Mouse (Mus musculus): ENCODE results near the gene Tcp11l1.

Gene Tcp11l1

DNA sequence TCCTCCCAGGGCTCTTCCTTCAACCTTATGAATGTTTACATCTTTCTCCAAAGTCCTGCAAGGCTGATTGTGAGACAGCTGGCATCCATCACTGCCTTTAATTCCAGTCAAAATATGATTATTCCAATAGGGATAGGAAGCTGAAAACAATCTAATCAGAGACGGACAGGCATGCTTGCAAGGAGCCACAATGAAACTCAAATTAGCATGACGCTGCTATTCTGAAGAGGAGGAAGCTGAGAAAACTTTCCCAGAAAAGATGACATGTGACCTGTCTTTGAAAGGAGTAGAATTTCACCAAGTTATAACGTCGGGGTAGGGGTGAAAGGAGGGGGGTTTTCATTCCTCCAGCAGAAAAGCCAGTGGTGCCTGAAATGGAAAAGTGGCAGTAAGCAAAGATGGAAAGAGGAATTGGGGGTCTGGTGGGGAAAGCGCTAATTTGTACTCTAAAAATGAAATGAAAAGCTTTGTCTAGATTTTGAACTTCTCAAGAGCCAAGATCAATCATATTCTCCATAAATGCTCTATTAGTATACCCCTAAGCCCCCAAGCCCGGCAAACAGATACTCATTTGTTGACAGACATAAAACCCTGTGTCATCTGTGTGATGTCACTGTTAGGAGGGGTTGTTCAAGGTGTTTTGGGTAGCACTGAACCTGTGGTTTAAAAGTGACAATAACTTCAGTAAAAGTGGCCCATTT lies 1.1 kb downstream of the Tcp11l1 start:
- peak in 1 of 2 experiments; percentile 25 for DNase-seq

DNA sequence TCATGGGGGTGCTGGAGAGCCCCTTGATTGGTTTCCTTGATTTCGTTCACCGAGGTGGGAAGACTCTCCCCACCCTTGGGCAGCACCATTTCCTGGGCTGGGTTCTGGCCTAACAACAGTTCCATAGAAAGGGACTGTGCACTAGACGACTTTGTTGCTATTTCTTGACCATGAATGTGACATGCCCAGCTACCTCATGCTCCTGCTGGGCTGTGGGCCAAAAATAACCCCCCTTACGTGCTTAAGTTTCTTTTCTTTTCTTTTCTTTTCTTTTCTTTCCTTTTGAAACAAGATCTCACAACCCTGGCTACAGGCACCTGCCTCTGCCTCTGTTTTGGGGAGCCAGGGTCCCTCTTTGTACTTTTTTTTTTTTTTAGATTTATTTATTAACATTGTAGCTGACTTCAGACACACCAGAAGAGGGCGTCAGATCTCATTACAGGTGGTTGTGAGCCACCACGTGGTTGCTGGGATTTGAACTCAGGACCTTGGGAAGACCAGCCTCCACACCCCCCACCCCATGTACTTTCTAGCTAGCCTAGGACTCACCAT lies 2.1 kb downstream of the Tcp11l1 start:
- DNase-seq, result no peak

DNA sequence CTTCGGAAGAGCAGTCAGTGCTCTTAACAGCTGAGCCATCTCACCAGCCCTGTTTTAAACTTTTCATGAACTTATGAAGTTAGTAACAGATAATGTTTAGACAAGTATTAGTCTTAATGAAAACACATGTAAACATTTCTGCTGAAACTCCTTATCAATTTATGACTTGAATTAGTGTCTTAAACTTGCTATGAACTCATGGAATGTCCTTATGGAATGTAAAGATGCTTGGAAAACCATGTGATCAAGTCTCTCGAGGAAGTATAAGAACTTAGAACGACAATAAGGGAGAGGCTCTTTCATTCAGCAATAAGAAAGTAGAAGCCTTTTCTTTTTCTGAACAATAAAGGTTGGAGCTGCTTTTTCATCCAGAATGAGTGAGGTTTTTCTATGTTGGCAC lies 7.6 kb downstream of the Tcp11l1 start:
- DNase-seq, result no peak

DNA sequence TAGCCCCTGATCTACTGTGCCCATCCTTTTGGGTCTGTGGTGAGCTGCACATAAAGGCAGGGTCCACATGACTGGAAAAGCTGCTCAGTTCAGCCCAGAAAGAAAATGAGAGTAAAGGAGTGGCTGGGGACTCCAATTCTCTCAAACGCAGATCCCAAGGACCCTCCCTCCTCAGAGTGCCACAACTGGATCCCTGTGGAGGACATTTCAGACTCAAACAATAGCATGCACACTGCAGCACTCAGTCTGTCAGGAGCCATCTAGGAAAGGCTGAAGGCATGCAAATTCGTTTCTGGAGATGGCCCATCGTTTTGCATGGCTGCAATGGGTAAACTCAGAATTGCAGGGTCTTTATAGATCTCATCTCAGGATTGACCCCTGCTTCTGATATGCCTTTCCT lies 8.8 kb downstream of the Tcp11l1 start:
- DNase-seq, result no peak

DNA sequence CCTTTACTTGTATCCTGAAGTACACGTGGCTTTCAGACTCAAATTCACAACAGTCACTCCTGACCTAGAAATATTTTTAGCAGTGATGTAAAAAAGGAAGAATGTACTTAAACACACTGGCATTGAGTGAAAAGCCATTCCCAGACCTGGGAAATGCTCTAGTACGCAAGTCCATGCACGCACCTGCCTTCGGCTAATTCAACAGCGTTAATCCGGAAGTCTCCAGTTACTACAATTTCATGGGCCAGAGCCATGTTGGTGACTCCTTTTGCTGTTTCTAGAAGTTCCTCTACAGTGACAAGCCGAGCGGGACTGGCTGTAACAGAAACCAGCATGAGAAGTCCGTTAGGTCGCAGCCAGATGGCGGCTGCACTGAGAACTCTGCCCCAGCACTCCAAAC lies 12.3 kb downstream of the Tcp11l1 start:
- DNase-seq, result no peak

DNA sequence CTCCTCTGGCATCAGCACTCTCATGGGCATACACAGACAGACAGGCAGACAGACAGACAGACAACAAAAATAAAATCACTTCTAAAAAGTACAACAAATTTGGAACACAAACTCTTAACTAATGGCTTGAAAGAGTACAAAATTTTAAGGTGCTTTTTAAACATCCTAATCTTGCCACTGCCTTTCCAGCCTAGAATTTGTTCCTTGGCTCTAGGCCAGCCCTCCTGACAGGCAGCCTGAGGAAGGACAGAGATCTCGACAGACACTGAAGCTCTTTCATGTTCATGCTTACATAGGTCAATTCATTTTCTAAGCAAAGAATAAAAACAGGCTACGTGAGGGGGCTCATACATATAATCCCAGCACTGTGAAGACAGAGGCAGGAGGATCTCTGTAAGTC lies 19.4 kb downstream of the Tcp11l1 start:
- DNase-seq, result peak in 1 of 2 experiments; percentile 42

DNA sequence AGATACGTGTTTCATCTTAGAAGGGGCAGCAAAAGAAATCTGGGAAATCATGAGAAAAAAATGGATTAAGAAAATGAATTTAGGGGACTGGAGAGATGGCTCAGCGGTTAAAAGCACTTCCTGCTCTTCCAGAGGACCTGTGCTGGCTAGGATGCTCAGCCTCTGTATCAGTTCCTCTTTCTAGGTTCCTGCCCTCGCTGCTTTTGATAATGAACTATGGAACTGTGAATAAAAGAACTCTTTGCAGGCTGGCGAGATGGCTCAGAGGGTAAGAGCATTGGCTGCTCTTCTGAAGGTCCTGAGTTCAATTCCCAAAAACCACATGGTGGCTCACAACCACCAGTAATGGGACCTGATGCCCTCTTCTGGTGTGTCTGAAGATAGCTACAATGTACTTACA lies 21.2 kb downstream of the Tcp11l1 start:
- DNase-seq, result no peak

DNA sequence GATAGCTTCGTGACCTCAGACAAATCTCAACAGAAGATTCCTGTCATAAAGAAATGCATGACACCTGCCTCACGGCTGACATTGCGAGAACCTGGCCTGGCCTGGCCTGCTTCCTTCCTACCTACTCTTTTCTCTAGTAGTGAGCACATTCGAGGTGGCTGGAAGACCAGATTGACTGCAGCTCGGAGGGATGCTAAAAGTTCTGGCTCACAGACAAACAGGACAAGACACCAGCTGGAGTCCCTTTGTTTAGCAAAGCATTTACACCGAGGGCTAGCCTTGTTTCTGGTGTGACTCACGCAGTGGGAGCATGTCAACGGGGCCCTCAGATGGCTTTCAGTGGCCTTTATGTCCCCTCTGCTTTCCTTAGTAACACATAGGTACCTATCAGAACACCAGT lies 23.2 kb downstream of the Tcp11l1 start:
- DNase-seq, result peak; percentile 16 to 23

DNA sequence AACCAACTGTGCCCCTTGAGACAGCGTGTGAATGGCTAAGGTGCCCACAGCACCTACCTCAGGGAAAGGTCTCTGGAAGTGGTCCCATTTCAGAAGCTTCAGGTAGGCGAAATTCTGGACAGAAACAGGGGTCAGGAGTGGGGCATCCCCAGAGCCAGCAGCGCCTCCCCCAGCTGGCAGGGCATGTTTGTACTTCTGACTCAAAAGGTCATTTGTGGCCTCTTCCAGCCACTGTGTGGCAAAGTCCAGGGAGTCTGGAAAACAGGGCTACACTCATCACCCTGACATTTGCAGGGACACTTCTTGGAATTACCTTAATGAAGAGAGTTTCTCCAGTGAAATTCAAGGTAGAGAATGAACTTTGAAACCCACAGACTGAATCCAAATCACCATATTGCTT lies 23.6 kb downstream of the Tcp11l1 start:
- DNase-seq, result no peak

DNA sequence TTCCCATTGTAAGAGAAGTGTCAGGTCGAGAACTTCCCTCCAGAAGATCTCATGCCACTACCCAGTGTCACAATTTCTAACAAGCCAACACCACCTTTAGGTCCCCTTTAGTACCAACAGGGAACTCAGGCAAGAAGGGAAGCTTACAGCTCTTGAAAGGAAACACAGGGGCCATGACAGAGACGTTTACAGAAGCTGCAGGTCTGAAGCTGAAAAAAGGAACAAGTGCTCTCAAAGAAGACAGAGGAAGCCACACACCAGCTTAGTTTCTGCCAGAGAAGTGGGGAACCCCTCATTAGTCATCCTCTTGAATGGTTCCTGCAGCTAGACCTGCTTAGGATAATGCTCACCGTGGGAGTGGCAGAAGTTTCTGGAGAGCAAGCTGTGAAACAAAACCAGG lies 24.7 kb downstream of the Tcp11l1 start:
- no peak for DNase-seq

DNA sequence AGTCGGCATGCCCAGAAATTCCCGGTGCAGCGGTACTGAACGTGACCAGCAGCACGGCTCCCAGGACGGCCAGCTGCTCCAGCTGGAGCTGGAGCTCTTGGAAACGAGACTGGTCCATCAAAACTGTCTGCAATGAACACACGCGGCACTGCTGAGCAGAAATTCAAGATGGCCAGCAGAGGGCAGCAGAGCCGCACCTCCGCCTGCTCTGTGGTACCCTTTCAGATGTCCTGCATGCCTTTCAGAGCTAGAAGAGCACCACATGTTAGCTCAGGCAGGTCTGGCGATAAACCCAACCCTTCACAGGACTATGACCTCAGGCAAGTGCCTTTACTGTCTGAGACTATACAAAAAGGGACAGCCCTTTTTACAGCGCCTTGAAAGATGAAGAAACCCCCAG lies 26.6 kb downstream of the Tcp11l1 start:
- DNase-seq, result peak; percentile 90 to 91

DNA sequence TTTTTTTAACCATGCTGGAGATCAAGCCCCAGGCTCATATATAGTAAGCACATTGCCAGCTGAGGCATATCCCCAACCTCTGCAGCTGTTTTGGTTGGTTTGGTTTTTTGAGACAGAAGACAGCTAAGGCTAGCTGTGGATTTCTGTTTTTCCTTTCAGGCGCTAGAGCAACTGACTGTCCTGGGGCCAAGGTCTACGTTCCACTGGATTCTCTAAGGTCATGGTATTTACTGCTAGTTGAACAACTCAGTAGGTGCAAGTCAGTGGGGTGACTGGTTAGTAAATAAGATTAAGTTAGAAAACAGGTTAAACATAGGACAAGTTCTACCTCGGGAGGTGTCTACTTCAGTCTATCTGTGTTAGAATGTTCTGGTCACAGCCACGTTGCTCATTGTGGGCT lies 27.2 kb downstream of the Tcp11l1 start:
- no peak for DNase-seq

DNA sequence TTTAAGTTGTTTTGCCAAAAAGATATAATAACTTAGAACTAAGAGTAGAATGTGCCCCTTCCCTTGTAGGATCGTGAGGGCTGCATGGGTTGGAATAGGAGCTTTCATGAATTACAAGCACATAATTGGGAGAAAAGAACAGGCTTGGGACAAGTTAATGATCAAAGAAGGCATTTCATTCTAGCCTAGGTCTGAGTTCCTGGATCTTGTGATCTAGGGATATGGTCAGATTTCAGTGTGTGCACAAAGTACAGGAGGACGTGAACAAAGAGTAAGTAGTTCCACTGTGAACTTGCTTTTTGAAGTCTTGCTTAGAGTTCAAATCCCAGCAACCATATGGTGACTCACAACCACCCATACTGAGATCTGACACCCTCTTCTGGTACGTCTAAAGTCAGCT lies 34.6 kb downstream of the Tcp11l1 start:
- no peak for DNase-seq

DNA sequence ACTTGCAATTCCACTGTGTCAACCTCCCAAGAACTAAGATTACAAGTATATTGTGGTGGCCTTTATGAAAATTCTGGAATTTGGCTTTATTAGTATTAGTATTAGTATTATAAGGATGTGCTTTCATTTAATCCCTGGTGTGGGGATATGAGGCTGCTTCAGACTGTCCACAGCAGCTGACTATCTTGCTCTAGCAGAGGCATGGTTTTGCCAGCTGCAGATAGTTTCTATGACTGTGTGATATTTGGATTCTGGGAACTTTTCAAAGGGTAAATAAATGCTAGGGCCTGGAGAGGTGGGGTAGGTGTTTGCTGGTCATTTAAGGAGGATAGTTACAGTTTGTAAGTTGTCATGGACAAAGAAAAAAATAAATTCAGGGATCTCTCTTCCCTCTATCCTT lies 40.2 kb downstream of the Tcp11l1 start:
- DNase-seq, result no peak

DNA sequence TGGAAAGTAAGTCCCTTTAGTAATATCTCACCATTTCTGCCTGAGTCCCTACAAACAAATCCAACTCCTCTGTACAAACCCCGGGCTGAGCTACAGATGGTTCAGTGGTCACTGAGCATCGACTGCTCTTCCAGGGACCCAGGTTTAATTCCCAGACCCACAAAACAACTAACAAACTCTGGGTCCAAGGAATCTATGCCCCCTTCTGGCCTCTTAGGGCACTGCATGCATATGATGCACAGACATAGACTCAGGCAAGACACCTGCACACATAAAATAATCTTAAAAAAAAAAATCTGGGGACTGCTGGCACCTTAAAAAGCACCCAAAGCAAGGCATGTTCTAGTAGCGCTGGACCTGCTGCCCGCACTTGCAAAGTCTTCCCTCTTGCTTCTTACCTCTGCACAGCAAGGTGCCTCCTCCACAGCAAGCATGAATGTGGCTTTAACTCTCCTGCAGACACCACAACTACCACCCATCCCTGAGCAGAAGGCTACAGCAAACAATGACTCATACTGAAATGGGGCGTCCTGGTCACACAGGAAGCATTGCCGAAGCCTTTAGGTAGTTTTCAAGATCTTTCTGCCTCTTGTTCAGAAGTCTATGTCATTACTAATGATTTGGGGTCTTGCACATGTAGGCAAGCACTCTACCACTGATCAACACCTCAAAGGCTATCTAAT lies 42.7 kb downstream of the Tcp11l1 start:
- DNase-seq, result no peak

DNA sequence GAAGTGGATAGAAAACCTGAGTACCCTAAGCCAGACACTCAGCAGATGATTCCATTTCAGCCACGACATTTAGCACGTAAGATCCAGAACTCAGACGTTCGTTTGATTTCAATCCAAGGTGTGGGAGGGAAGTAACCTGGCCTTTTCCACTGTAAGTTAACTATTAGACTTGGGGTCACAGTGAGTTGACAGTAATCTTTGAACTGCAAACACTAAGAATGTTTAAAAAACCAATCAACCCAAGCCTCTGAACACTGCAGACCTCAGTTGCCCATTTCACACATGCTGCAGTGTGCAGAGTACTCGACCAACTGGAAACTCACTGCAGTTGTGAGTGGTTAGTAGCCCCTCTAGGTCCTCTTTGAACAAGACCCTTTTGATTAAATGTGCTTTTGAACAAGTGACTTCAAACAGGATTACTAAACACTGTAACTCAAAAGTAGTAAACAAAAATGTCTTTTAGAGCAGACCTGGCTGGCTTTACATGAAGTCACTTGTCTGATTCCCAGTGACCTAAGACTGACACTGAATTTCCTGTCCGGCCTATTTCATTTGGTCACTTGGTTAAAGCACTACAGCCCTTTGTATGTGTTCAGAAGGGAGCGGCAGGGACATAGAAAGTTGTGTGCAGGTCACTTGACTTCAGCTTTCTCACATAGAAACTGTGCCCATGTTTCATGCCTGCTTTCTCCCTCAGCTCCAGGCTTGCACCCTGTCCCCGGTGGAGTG lies 48.4 kb downstream of the Tcp11l1 start:
- no peak for DNase-seq

DNA sequence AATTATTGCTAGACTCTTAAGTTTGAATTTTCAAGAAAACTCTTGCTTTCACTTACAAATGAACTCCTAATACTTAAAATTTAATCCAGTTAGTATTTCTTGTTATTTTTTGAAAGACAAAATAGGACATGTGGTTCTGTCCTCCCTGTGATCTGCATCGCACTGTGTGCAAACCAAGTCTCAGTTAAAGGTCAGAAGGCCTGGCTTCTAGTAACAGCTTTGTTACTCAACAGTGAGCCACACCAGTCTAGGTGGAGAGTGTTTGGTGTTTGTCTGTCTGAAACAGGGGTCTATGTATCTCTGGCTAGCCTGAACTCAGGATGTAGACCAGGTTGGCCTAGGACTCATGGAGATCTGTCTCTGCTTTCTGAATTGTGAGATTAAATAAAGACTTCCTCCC lies 53.3 kb downstream of the Tcp11l1 start:
- no peak for DNase-seq

DNA sequence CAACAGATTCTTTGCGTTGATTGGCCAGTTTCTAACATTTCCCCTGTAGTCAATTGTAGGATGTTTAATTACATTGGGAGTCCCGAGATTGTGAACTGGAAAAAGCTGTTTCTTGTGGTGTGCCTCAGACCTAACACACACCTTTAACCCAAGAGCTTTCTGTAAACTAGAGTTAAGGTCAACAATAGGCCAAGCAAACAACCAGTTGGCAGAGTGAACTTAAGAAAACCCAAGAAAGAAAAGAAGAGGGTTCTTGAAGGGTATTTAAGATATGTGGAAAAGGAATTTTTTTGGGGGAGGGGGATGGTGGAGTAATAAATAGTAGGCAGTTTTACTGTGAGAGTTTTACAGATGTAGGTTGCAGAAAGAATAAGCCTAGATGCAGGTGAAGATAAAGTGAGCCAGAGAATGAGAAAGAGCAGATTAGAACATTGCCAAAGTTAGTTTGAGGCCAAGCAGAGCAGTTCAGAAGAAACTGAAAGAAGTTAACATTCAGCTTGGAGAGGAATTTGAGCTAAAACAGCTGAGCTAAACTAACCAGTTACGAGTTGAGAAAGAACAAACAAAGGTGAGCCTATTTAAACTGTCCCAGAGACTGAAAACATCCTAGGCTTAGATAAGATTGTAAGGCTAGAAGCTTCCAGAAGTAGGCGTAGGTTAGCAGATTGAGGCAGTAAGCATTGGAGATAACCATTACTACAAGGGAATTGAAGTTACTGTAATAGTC lies 95.8 kb downstream of the Tcp11l1 start:
- no peak for DNase-seq

DNA sequence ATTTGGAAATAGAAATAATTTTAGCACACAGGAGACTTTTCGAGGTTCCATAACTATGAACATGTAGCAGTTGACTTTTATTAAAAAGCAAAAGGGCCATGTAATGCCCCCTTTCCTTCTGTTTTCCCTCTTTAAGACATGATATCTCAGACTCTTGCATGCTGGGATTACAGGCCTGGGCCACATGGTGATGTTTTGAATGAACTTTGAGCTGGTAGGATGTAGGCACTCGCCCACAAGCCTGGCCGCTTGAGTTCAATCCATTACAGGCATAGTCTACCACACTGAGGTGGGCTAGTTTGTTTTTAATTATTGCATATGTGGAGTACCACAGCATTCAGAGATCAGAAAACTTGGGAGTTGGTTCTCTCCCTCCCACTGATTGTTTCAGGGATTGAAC lies 97.2 kb downstream of the Tcp11l1 start:
- DNase-seq, result no peak
